Mouse (Mus musculus) adrenal gland, adult (tissue): ENCODE data around the gene Gpr180.
"Not testable (repeated sequence)": the region's sequence is repeated elsewhere in the genome, so short reads cannot be mapped to it uniquely, and the experiment has no call there.

Experiments used
- DNase-seq, 2 experiments: peaks; one replicate each; pipeline ENCODE4 v3.0.0; 2022 to 2023; ENCODE audit warnings: low spot score in 1 of 2; ENCODE audit not compliant: inconsistent age in 2 of 2

Gpr180 gene

DNA sequence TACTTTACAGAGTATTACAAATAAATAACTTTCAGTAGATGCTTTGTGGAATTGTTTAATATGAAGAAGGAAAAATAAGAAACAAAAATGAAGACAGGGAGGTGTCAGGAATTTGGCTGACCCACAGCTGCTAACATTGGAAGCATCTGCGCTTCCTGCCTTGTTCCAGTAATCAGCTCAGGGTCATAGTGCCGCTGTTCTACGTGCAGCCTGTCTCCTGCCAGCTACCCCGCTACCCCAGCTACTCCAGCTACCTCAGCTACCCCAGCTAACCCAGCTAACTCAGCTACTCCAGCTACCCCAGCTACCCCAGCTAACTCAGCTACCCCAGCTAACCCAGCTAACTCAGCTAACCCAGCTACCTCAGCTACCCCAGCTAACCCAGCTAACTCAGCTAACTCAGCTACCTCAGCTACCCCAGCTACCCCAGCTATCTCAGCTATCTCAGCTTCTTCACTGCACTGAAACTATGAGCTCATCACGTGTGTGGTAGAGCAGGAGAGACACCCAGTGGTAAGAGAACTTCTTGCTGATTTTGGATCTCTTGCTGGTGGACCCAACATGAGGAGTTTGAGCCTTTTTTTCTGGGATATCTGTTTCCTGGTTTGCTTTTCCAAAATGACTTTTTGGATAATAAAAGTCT lies 14.8 kb downstream of the Gpr180 start:
- peak in 1 of 2 experiments; percentile 43 for DNase-seq

DNA sequence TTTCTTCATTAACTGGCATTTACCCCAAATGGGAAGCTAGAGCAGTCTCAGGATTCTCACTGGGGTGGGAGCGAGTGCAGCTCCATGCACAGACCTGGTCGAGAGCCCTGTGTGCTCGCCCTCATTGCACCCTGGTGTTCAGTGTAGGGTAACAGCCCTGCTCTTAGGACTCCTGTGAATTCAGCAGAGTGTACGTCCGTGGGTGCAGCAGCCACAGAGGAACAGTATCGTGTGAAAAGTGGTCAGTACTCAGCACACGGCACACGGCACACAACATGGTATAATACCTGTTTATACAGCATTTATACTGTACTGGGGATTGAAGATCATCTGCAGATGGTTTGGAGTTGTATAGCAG lies 15.3 kb downstream of the Gpr180 start:
- DNase-seq, result no peak

DNA sequence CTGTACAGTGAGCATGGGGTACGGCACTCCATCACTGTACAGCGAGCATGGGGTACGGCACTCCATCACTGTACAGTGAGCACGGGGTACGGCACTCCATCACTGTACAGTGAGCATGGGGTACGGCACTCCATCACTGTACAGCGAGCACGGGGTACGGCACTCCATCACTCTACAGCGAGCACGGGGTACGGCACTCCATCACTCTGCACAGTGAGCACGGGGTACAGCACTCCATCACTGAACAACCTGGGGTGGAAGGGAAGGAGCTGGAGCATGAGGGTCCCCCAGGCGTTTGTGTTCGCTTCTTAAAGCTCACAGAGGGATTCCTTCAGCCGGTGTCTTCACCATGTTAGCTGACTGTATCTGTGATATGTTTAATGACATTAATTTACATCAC lies 19.1 kb downstream of the Gpr180 start:
- not testable (repeated sequence) for DNase-seq

DNA sequence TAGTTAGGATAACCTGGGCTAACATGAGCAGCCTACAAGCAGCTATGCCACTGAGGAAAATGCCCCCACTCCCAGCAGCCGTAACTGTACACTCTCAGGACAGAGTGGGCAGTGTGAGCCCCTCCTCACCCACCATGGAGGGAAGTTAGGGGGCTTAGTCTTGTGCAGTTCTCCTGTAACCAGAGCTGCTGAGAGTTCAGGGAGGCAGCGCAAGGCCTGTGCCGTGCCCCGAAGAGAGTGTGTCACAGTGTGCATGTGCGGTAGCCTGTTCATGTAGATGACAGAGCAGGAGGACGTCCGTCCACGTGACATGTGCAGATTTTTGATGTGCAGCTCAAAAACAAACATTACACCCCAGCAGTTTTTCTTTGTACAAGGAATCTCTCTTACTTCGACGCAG lies 19.8 kb downstream of the Gpr180 start:
- DNase-seq, result no peak

- DNase-seq, result peak; percentile 32 to 74
Measured at GRCm38 (mm10) chr14:118157146-118157545, 20.2 kb downstream of the Gpr180 start.

DNA sequence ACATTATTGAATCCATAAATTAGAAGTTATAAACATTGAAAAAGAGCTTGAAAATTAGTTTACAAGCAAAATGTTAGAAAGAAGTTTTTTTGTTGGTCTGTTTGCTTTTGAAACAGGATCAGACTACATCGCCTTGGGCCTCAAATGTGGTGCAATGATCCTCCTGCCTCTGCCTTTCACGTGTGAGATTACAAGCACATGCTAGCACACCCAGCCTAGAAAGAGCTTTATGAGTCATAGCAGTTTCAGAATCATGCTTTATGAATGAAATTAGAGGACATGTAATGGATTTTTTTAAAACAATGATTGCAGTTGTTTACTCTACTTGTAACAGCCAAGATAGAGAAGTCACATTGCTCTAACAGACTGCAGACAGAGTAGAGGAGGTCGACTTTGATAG lies 24.8 kb downstream of the Gpr180 start:
- no peak for DNase-seq

DNA sequence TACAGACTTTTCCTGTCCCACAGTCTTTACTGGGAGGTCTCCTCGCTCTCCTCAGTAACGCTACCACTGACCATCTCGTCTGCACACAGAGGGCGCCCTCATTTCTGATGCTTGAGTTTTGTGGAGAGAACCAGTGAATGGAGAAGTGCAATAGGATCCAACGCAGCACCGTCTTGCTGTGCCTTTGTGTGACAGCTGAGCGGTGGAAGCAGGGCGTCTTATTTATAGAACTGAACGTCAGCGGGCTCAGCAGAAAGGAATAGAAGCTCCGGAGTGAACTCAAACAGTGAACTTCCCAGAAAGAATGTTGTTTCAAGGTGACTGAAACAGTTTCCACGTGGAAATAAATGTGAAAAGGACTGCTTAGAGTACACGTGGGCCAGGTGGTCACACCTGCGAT lies 25.7 kb downstream of the Gpr180 start:
- no peak for DNase-seq

DNA sequence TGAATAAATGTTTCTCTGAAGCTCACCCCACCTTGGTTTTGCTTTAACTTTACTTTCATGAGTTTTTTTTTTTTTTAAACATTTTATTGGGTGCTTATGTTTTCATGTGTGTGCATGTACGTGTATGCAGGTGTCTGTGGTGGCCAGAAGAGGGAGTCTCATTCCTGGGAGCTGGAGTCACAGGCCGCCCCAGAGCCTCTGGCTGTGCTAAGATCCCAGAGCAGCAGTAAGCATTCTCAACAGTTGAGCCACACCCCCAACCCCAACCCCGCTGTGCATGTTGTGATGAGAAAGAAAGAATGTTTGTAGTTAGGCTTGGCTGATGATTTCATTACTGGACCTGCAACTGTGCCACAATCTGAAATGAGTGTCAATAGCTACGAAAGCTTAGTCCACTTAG lies 31.8 kb downstream of the Gpr180 start:
- no peak for DNase-seq

- DNase-seq, result no peak
Measured at GRCm38 (mm10) chr14:118173590-118174203, 36.7 kb downstream of the Gpr180 start.

- DNase-seq, result no peak
Measured at GRCm38 (mm10) chr14:118175071-118175693, 38.2 kb downstream of the Gpr180 start.

DNA sequence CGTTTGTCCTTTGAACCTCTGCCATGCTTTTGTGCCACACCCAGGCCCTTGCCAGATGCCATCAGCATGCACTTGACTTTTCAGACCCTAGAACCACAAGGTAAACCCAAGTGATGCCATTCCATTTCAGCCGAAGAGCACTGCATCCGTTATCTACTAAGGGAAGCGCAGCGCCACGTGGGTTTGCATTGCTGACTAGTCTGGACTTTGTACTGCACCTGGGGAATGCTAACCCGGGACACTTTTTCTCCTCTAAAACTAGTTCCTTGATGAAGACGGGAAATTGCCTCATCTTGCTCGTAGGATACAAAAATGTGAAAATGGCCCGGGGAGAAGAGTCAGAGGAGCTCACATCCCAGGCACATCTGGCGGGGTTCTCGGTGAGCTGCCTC lies 38.7 kb downstream of the Gpr180 start:
- no peak for DNase-seq

GRCm38 (mm10) chr14:118179251-118179650 lies 42.3 kb downstream of the Gpr180 start:
- no peak for DNase-seq

- no peak for DNase-seq
Measured at GRCm38 (mm10) chr14:118179701-118180100, 42.7 kb downstream of the Gpr180 start.

GRCm38 (mm10) chr14:118180117-118180557 lies 43.2 kb downstream of the Gpr180 start:
- DNase-seq, result peak; percentile 47 to 85

GRCm38 (mm10) chr14:118180711-118181177 lies 43.8 kb downstream of the Gpr180 start:
- peak; percentile 45 to 73 for DNase-seq

- no peak for DNase-seq
Measured at GRCm38 (mm10) chr14:118191442-118191841, 54.5 kb downstream of the Gpr180 start.

DNA sequence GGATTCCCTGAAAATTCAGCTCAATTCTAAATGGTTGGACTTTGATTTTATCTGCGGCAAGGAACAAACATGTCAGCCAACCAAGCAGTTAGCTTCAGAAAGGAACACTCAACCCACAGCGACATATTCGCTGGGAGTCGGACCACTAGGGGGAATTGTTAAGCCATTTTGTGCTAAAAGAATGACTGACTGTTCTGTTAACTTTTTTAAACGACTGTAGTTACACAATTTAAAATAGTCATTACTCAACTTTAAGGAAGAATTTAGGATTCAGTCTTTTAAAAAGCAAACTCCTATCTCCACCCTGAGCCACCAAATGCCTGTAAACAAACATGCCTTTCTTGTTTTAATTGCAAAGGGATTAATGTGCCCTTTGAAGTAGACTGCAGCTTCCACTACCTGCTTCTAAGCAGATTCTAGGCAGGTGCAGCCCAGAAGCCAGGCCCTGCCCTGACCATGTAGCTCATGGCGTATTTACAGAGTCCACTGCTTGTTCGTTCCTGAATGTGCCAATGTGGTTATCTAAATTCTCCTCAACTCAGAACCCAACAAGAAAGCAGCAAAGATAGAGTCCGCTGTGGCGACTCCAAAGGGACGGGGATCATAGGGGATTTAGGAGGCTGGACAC lies 56.2 kb downstream of the Gpr180 start:
- DNase-seq, result no peak

GRCm38 (mm10) chr14:118193663-118194062 lies 56.7 kb downstream of the Gpr180 start:
- DNase-seq, result no peak

GRCm38 (mm10) chr14:118194219-118194914 lies 57.4 kb downstream of the Gpr180 start:
- no peak for DNase-seq

DNA sequence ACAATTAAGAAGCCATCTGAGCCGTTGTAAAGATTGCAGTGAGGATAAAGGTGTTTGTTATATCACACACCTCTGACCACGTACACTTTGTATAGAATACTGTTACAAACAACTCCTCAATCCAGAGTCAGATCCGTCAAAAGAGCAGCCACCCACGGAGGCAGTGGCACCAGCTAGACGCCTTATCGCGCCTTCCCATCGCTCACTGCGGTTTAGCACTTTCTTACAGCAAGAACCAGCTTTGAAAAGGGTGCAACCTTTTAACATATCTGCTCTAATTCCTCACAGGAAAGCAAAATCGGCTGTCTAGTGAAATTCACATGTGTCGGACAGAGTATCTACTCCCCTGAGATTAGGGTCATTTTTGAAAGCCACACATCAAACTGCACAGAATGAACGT lies 60.1 kb downstream of the Gpr180 start:
- no peak for DNase-seq

DNA sequence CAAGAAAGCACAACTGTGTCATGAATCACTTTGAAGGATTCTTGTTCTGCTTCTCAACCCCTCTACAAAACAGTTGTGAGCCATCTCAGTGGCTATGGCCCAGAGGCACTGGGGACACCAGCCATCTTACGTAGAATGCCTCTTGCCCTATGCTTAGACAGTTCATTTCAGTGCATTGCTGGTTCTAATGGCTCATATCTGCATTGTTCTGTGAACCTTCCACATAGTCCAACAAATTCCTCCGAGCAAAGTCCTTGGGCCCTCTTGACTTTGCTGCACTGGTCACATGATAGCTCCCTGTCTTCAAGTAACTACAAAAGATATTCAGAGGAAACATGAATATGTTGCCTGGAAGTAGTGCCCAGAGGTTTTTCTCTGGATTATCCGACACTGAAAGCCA lies 63.8 kb downstream of the Gpr180 start:
- no peak for DNase-seq
